Mouse (Mus musculus) liver, embryonic 14.5 days (tissue): ENCODE measurements around the gene Dstyk.

ENCODE experiments used
- CTCF ChIP-seq: IDR thresholded peaks from 2 replicates; pipeline ENCODE4 v1.5.1; 2016; ENCODE audit warnings: antibody characterized with exemption, low read depth, control low read depth
- EP300 ChIP-seq: IDR thresholded peaks from 2 replicates; pipeline ENCODE4 v1.6.1; 2016; ENCODE audit warnings: antibody characterized with exemption, low read depth

- TF ChIP-seq CTCF = no peak
- TF ChIP-seq EP300 = no peak
Measured at GRCm38 (mm10) chr1:132437389-132437788, 20.0 kb downstream of the Dstyk start.
